Mouse (Mus musculus): Measurements from ENCODE around the gene Magee1. TPM values are rescaled to one million over a fixed set of nuclear protein-coding genes. Genes with fewer than 3 reads are reported as not detected.

Magee1 gene
- 101 and 103 TPM in 2 replicates for polyA plus RNA-seq (2012; rRNA removed)

DNA sequence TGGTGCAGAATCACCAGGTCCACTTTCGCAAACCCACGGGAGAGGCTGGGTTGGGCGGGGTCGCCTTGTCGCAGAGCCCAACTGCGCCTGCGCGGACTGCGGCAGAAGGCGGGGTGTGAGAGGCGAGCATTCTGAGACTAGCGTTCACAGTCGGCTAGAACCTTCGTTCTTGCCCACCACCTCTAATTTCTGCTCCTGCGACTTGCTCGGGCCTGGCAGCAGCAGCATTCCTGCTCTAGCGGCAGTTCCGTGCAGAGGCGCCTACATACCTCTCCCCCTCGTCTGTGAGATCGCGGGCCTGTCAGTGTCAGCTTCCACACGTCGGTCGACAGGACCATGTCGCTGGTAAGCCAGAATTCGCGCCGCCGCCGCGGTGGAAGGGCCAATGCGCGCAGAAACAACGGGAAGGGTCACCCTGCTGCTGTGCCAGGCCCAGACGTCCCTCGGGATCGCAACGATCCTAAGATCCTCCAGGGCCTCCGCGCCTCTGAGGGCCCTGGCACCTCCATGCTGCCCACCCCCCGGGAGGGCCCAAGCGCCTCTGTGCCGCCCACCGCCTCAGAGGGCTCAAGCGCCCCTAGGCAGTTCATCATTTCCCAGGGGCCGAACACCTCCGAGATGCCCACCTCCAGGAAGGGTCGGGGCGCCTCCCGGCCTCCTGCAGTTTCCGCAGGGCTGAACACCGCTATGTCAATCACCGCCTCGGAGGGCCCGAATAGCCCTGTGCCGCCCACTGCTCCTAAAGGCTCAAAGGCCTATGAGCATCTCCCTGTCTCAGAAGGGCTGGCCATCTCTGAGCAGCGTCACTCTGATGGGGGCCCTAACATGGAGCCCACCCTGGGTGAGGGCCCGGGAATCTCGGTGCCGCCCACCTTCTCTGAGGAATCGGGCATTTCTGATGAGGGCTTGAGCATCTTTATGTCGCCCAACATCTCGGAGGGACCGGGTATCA, at the start of gene Magee1:
Gene Magee1, plus strand, starts transcription at position 104 of the 952 bp plus-strand sequence.

DNA sequence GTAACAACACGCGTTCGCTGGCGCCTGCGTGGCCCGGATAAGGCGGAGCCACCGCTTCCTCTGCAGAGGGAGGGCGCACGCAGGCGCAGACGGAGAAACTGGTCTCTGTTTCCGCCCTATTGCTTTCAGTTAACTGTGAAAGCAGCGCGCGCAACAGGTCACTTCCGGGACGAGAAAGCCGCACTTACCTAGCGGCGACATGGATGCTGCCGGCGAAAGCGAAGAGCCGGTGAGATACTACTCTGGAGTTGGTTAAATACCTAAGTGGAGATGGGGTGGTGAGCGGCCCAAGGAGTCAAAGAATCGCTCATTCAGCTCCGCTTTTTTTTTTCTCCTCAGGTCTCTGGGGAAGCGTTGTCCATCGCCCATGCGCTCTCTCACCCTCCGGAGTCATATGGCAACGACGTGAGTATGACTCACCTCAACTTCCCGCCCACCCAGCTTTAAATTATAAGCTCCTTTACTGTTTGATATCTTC, 40.5 kb upstream of the Magee1 start, which contains the start of gene Pbdc1:
Gene Pbdc1, plus strand, starts transcription at position 142 of the 478 bp plus-strand sequence.

Other genes with a start within 250 kb of the Magee1 start
- gene Pbdc1, start 40.6 kb upstream of the Magee1 start, polyA plus RNA-seq (2012; rRNA removed), result 15.4 and 16.0 TPM in 2 replicates